21 mouse cellular contexts compared by ENCODE assay signal in the genomic region with DNA sequence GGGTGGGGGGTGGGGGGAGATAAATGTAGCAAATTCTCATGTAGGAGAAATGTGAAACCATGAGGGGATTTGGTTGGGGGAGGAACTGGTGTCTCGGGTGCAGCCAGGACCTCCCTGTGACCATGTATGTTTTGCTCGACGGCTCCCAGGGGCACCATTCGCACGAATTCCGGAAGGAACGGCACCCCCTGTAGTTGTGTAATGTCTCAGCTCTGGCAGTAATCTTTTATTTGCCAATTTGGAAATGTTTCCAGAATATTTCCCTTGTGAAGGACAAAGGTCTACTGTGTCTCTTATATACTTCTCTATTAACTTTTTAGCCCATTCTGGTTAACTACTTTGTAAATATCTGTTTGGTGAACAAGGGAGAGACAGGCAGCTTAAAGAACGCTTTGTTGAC. TPM values are rescaled to one million over a fixed set of nuclear protein-coding genes. Genes with fewer than 3 reads are reported as not detected.
DNase-seq lines count a peak whose midpoint lies in the region; ATAC-seq and TF ChIP-seq lines count a peak whose summit lies in the region.
"Had no signal": no experiment of that assay in that cellular context is flagged by ENCODE, and none has a peak within 500 bp of the region (broad histone marks: within the 10 kb centered on the region; RNA-seq: fewer than 3 reads in every experiment).

No protein-coding gene starts in this region.

- H3K4me1 ChIP-seq in kidney, adult 2 months (ENCODE audit: control insufficient read depth, insufficient read depth, low read length), result peaks cover 17% of the 10 kb centered on the region
- H3K4me1 ChIP-seq in kidney, embryonic 15.5 days, result peaks cover 6% of the 10 kb centered on the region
- peaks cover 20% of the 10 kb centered on the region for H3K4me1 ChIP-seq in lung, embryonic 15.5 days
- peaks cover 16% of the 10 kb centered on the region for H3K4me1 ChIP-seq in limb, embryonic 14.5 days (ENCODE audit: control insufficient read depth, insufficient read depth, low read length)
- H3K4me1 ChIP-seq: hindbrain, embryonic 15.5 days; megakaryocyte, embryonic 14.5 days had no signal

- no peak for TF ChIP-seq POLR2A in kidney, adult 2 months (IDR thresholded peaks at IDR 0.05; ENCODE audit: low read depth, low read length)
- TF ChIP-seq POLR2A in limb, embryonic 14.5 days (IDR thresholded peaks at IDR 0.05; ENCODE audit: borderline replicate concordance, extremely low read depth, insufficient read depth, insufficient read length), result no peak

- H3K36me3 ChIP-seq in kidney, adult 2 months (ENCODE audit: control insufficient read depth, insufficient read depth, low read length), result no peaks in the 10 kb centered on the region
- no peaks in the 10 kb centered on the region for H3K36me3 ChIP-seq in kidney, embryonic 15.5 days
- H3K36me3 ChIP-seq in lung, embryonic 15.5 days, result no peaks in the 10 kb centered on the region
- H3K36me3 ChIP-seq in limb, embryonic 14.5 days (ENCODE audit: control insufficient read depth, insufficient read depth, low read length), result no peaks in the 10 kb centered on the region
- H3K36me3 ChIP-seq: heart, embryonic 13.5 days; hindbrain, embryonic 15.5 days had no signal

- 0 out of 2 replicates have a peak overlapping the region, but pooled peaks have one; percentile 52 for H3K27ac ChIP-seq in kidney, adult 2 months (ENCODE audit: insufficient read depth, low read depth, low read length)
- no peak overlapping the region for H3K27ac ChIP-seq in kidney, embryonic 15.5 days
- H3K27ac ChIP-seq in lung, embryonic 15.5 days, result peak overlapping the region; percentile 64
- no peak overlapping the region for H3K27ac ChIP-seq in limb, embryonic 14.5 days (replicated peaks; ENCODE audit: low read depth, low read length)
- H3K27ac ChIP-seq: heart, embryonic 13.5 days; hindbrain, embryonic 15.5 days; layer of hippocampus, adult 2 months; liver, embryonic 14.5 days had no signal

- H3K9ac ChIP-seq in kidney, embryonic 15.5 days, result no peak overlapping the region
- H3K9ac ChIP-seq in lung, embryonic 15.5 days, result no peak overlapping the region
- H3K9ac ChIP-seq in limb, embryonic 14.5 days (ENCODE audit: low read depth, low read length, severe bottlenecking), result no peak overlapping the region
- H3K9ac ChIP-seq: heart, embryonic 13.5 days; hindbrain, embryonic 15.5 days; liver, embryonic 14.5 days had no signal

- DNase-seq in adrenal gland, adult 2 months, result peak; percentile 19
- DNase-seq in adrenal gland, adult 8-10 months, result no peak
- DNase-seq in kidney, adult 2 months, result peak; percentile 59
- DNase-seq in lung, postnatal 25 days (ENCODE audit: low spot score), result no peak
- DNase-seq in limb, embryonic 14.5 days (ENCODE audit: low spot score), result no peak
- DNase-seq in cerebellum, postnatal 36 days, result no peak
- DNase-seq: cerebellum, postnatal 10 days; kidney, postnatal 10 days; layer of hippocampus, postnatal 36 days; right cerebral cortex, postnatal 4 days had no signal

- H3K9me3 ChIP-seq in kidney, embryonic 15.5 days (replicated peaks), result no peaks in the 10 kb centered on the region
- H3K9me3 ChIP-seq in lung, embryonic 15.5 days, result no peaks in the 10 kb centered on the region
- no peaks in the 10 kb centered on the region for H3K9me3 ChIP-seq in limb, embryonic 14.5 days (ENCODE audit: control insufficient read depth, low read length)
- H3K9me3 ChIP-seq: heart, embryonic 13.5 days; hindbrain, embryonic 15.5 days; megakaryocyte, embryonic 14.5 days had no signal

- no peak overlapping the region for H3K4me2 ChIP-seq in kidney, embryonic 15.5 days
- no peak overlapping the region for H3K4me2 ChIP-seq in lung, embryonic 15.5 days
- H3K4me2 ChIP-seq in limb, embryonic 14.5 days (replicated peaks; ENCODE audit: low read depth, low read length, severe bottlenecking), result no peak overlapping the region
- H3K4me2 ChIP-seq: heart, embryonic 13.5 days; hindbrain, embryonic 15.5 days had no signal

- 61% methylated on average over 8 of the region's 8 CpGs for WGBS in kidney, adult 2 months
- 64% methylated on average over 8 of the region's 8 CpGs for WGBS in kidney, embryonic 15.5 days
- 33% methylated on average over 8 of the region's 8 CpGs for WGBS in lung, embryonic 15.5 days
- 42% methylated on average over 8 of the region's 8 CpGs for WGBS in limb, embryonic 14.5 days

- no peak for ATAC-seq in kidney, embryonic 15.5 days (replicated peaks; ENCODE audit: low FRiP score)
- ATAC-seq in lung, embryonic 15.5 days (ENCODE audit: borderline replicate concordance, extremely low read depth, low FRiP score, low TSS enrichment), result peak; percentile 41; the same call in 1 of the 2 replicates
- ATAC-seq in limb, embryonic 14.5 days (ENCODE audit: low FRiP score, low read depth), result peak; percentile 55; the same call in 1 of the 2 replicates
- ATAC-seq: intestine, postnatal 0 days; midbrain, embryonic 16.5 days had no signal

- TF ChIP-seq CTCF in kidney, adult 2 months (conservative IDR thresholded peaks at IDR 0.05; ENCODE audit: insufficient read depth, insufficient read length, low read depth, low read length), result no peak

- no peak overlapping the region for H3K4me3 ChIP-seq in kidney, adult 2 months (ENCODE audit: insufficient read depth, low read depth, low read length)
- no peak overlapping the region for H3K4me3 ChIP-seq in kidney, embryonic 15.5 days (replicated peaks)
- H3K4me3 ChIP-seq in lung, embryonic 15.5 days, result no peak overlapping the region
- H3K4me3 ChIP-seq in limb, embryonic 14.5 days (replicated peaks; ENCODE audit: low read length), result no peak overlapping the region
- H3K4me3 ChIP-seq: heart, embryonic 13.5 days; hindbrain, embryonic 15.5 days; layer of hippocampus, adult 2 months; megakaryocyte, embryonic 14.5 days had no signal

- H3K27me3 ChIP-seq in kidney, adult 2 months (replicated peaks; ENCODE audit: control insufficient read depth, insufficient read depth, low read length), result no peaks in the 10 kb centered on the region
- no peaks in the 10 kb centered on the region for H3K27me3 ChIP-seq in kidney, embryonic 15.5 days
- H3K27me3 ChIP-seq in lung, embryonic 15.5 days, result no peaks in the 10 kb centered on the region
- H3K27me3 ChIP-seq in limb, embryonic 14.5 days (ENCODE audit: control insufficient read depth, insufficient read depth, low read length), result no peaks in the 10 kb centered on the region
- H3K27me3 ChIP-seq: heart, embryonic 13.5 days; hindbrain, embryonic 15.5 days; megakaryocyte, embryonic 14.5 days had no signal

RNA-seq across cellular contexts. Expression of a gene that starts 27.5 kb away (rescaled TPM):
- 1 to 10 TPM; 6.4 to 7.8 TPM for total RNA-seq in adrenal gland, adult 2 months (2021)
- polyA plus RNA-seq in adrenal gland, adult 2 months (2012; rRNA removed), result 3.8 and 5.1 TPM in 2 replicates
- total RNA-seq in adrenal gland, adult 8-10 months (2022), result 10 to 100 TPM in 3 of 4 experiments, 1 to 10 TPM in 1; 9.0 to 12.4 (median 10.8) TPM
- polyA plus RNA-seq in kidney, adult 2 months (2012; rRNA removed), result 18.6 and 22.8 TPM in 2 replicates
- polyA plus RNA-seq in kidney, embryonic 15.5 days (2015; fragmentation: Nextera tagmentation; extraction: Ambion mirVana), result 7.9 and 8.1 TPM in 2 replicates
- 5.3 and 5.4 TPM in 2 replicates for polyA plus RNA-seq in lung, embryonic 15.5 days (2015; fragmentation: Nextera tagmentation; extraction: Ambion mirVana)
- polyA plus RNA-seq in limb, embryonic 14.5 days (2012; rRNA removed), result 8.1 and 9.5 TPM in 2 replicates
- 3.5 and 4.4 TPM in 2 replicates for polyA plus RNA-seq in limb, embryonic 14.5 days (2014; fragmentation: Nextera tagmentation; extraction: Ambion mirVana)
- total RNA-seq: granulocyte monocyte progenitor cell, adult 5-6 weeks had no signal

RNA-seq across cellular contexts. Expression of a gene that starts 35.7 kb away (rescaled TPM):
- under 1 TPM; 0.26 to 0.31 TPM for total RNA-seq in adrenal gland, adult 2 months (2021)
- polyA plus RNA-seq in adrenal gland, adult 2 months (2012; rRNA removed), result 0.04 and 0.11 TPM in 2 replicates
- total RNA-seq in adrenal gland, adult 8-10 months (2022), result under 1 TPM; 0.26 to 0.71 (median 0.55) TPM
- polyA plus RNA-seq in kidney, adult 2 months (2012; rRNA removed), result 0.28 and 0.31 TPM in 2 replicates
- 0.94 and 0.97 TPM in 2 replicates for polyA plus RNA-seq in kidney, embryonic 15.5 days (2015; fragmentation: Nextera tagmentation; extraction: Ambion mirVana)
- polyA plus RNA-seq in lung, embryonic 15.5 days (2015; fragmentation: Nextera tagmentation; extraction: Ambion mirVana), result 2.1 and 2.5 TPM in 2 replicates
- polyA plus RNA-seq in limb, embryonic 14.5 days (2012; rRNA removed), result 1.8 and 2.0 TPM in 2 replicates
- 1.5 and 1.6 TPM in 2 replicates for polyA plus RNA-seq in limb, embryonic 14.5 days (2014; fragmentation: Nextera tagmentation; extraction: Ambion mirVana)
- total RNA-seq: heart, postnatal 25 days had no signal

Comparison
In these comparisons a context has a peak if more than half of its experiments do, and no peak if none do; other contexts are left out.
1. DNase-seq: peak in adrenal gland, adult 2 months (single experiment) and kidney, adult 2 months (single experiment); none in adrenal gland, adult 8-10 months (single experiment), lung, postnatal 25 days (single experiment), limb, embryonic 14.5 days (single experiment) and cerebellum, postnatal 36 days (0 of 2).
2. H3K27ac ChIP-seq: peak in kidney, adult 2 months (single experiment) and lung, embryonic 15.5 days (single experiment); none in kidney, embryonic 15.5 days (single experiment) and limb, embryonic 14.5 days (single experiment).